Mouse (Mus musculus) limb, embryonic 10.5 days (tissue): ENCODE measurements around the gene B9d1. TPM values are rescaled to one million over a fixed set of nuclear protein-coding genes. Genes with fewer than 3 reads are reported as not detected.

Experiments
- polyA plus RNA-seq: library from polyadenylated mRNA; unstranded; fragments of >200 nt; fragmentation: Nextera tagmentation; extraction: Ambion mirVana; gene quantifications from 2 replicates; pipeline ENCODE4 v1.2.1, GENCODE M21; 2016

Gene B9d1
- polyA plus RNA-seq, 1 experiment from 2014 or later = 46.7 TPM

Other genes starting within 250 kb of the B9d1 start
- 12.7 and 15.1 TPM in 2 replicates for gene Aldh3a2, start 237.7 kb upstream of the B9d1 start, polyA plus RNA-seq
- not detected in 2 replicates for gene Slc47a2, start 162.3 kb upstream of the B9d1 start, polyA plus RNA-seq
- 0.05 and 0.13 TPM in 2 replicates for gene Slc47a1, start 126.8 kb upstream of the B9d1 start, polyA plus RNA-seq
- 0.10 and 0.23 TPM in 2 replicates for gene Rnf112, start 51.0 kb upstream of the B9d1 start, polyA plus RNA-seq
- gene Mfap4, start 19.7 kb upstream of the B9d1 start, polyA plus RNA-seq = 124 and 208 TPM in 2 replicates
- 87.2 and 94.7 TPM in 2 replicates for gene Mapk7, start 10.7 kb upstream of the B9d1 start, polyA plus RNA-seq
- 20.3 and 24.1 TPM in 2 replicates for gene Epn2, start 74.5 kb downstream of the B9d1 start, polyA plus RNA-seq
- 6.9 and 7.1 TPM in 2 replicates for gene Grap, start 148.1 kb downstream of the B9d1 start, polyA plus RNA-seq
- 2.2 and 2.4 TPM in 2 replicates for gene Fam83g, start 178.9 kb downstream of the B9d1 start, polyA plus RNA-seq
- 0.08 and 0.11 TPM in 2 replicates for gene Slc5a10, start 215.7 kb downstream of the B9d1 start, polyA plus RNA-seq